Mouse (Mus musculus) kidney, embryonic 16.5 days (tissue): Measurements from ENCODE around the gene Ankrd53. TPM values are rescaled to one million over a fixed set of nuclear protein-coding genes. Genes with fewer than 3 reads are reported as not detected.

Experiments
- ATAC-seq: fragments of 200-750 bp; cut with Nextera tagmentation; 2 replicates; pipeline ENCODE4 v1.8.0; 2017; ENCODE audit warnings: moderate TSS enrichment; ENCODE audit not compliant: low FRiP score, low TSS enrichment
- H3K27ac ChIP-seq: fragments of 300-500 bp; sonication (generic); 2 replicates; pipeline ENCODE4 v1.5.1; 2014; ENCODE audit warnings: low read length
- H3K27me3 ChIP-seq: fragments of 300-500 bp; sonication (generic); 2 replicates; pipeline ENCODE4 v1.6.1; 2014; ENCODE audit warnings: low read length, control low read depth, mixed read lengths; ENCODE audit not compliant: insufficient read depth
- H3K36me3 ChIP-seq: fragments of 300-500 bp; sonication (generic); 2 replicates; pipeline ENCODE4 v1.6.1; 2014; ENCODE audit warnings: low read length, control low read depth, mixed read lengths; ENCODE audit not compliant: insufficient read depth
- H3K4me1 ChIP-seq: fragments of 300-500 bp; sonication (generic); 2 replicates; pipeline ENCODE4 v1.6.1; 2014; ENCODE audit warnings: low read length, control low read depth, mixed read lengths; ENCODE audit not compliant: insufficient read depth
- H3K4me2 ChIP-seq: fragments of 300-500 bp; sonication (generic); replicated peaks from 2 replicates; pipeline ENCODE4 v1.6.1; 2014; ENCODE audit warnings: low read depth, low read length
- H3K4me3 ChIP-seq: fragments of 300-500 bp; sonication (generic); 2 replicates; pipeline ENCODE4 v1.5.1; 2014; ENCODE audit warnings: mild to moderate bottlenecking, low read length
- H3K9ac ChIP-seq: fragments of 300-500 bp; sonication (generic); replicated peaks from 2 replicates; pipeline ENCODE4 v1.6.1; 2014; ENCODE audit warnings: low read length
- H3K9me3 ChIP-seq: fragments of 300-500 bp; sonication (generic); 2 replicates; pipeline ENCODE4 v1.6.1; 2016; ENCODE audit warnings: low read length, control low read depth
- WGBS: fragments of 180-500 bp; shearing (Covaris S2); extraction: QIAGEN DNeasy Blood & Tissue Kit; methylation state at CpG from one replicate; pipeline ENCODE4 v1.1.7; 2014; 5-methylcytosine and 5-hydroxymethylcytosine counted together
- polyA plus RNA-seq: library from polyadenylated mRNA; unstranded; fragments of >200 nt; fragmentation: Nextera tagmentation; extraction: Ambion mirVana; gene quantifications from 2 replicates; pipeline ENCODE4 v1.2.1, GENCODE M21; 2015

Gene Ankrd53
- polyA plus RNA-seq, 1 experiment from 2014 or later, result 0.19 TPM

DNA sequence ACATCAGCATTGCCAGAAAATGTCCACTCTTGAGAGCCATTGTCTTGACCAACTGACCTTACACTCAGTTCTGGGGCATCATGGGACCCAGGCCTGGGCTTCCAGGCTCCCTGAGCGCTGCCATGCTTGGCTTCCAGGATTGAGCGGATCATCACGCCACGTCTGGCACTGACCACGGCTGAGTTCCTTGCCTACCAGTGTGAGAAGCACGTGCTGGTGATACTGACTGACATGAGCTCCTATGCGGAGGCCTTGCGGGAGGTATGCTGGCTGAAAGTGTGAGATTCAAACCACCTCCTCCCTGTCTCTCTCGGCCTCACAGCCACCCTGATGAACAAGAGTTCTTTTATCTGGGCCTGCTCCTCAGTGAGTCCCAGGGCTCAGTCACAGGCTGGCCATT is 6.4 kb upstream of the Ankrd53 start:
- Histone ChIP-seq H3K4me3 (no peak overlapping the region), H3K9ac (no peak overlapping the region), H3K9me3 (no peaks in the 10 kb centered on the region), H3K36me3 (no peaks in the 10 kb centered on the region), H3K4me1 (no peaks in the 10 kb centered on the region), H3K4me2 (no peak overlapping the region), H3K27me3 (peaks cover 53% of the 10 kb centered on the region), H3K27ac (no peak overlapping the region)
- ATAC-seq, result no peak
- 74% methylated on average over 9 of the region's 9 CpGs for whole genome bisulfite sequencing

DNA sequence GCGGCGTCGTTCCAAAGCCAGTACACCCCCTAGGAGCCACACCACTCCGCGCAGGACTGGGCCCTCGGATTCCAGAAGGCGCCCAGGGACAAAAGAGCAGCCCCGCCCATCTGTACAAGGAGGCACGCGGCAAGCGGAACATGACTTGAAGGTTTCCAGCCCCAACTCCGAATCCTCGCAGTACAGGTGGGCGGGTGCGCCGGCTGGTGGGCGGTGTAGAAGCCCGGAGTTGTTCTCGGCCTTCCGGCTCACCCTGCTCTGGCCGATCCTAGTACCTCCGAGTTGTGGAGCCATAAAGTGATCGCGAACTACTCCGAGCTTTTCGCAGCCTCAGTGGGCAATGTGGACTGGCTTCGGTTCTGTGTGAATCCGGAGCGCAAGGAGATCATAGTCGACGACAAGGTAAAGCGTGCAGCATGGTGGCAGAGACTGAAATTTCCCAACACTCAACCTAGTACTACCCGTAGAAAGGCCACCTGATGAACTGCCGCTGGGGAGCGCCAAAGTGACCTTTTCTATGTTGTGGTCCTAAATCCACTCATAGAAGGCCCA is 512 bp downstream of the Ankrd53 start:
- peaks cover 41% of the 10 kb centered on the region for H3K27me3 ChIP-seq
- ATAC-seq, result peak; percentile 78

DNA sequence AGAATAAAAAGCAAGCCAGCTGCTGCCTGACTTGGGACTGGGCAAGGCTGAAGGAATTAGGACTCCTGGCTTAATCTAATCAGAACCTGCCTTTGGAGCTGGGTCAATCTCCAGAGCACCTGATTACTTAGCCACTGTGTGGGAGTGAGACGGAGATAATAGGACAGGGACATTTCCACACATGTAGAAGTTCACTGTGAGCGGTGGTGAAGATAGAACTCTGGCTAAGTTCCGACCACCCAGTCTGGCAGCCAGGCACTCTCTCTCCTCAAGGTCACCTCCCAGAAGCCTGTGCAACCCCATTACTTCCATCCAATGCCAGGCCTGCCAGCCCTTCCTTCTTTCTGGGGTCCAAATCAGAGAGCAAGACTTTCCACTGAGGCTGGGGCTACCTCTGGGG is 4.5 kb downstream of the Ankrd53 start:
- Histone ChIP-seq H3K27ac (no peak overlapping the region), H3K9me3 (no peaks in the 10 kb centered on the region), H3K27me3 (peaks cover 9% of the 10 kb centered on the region), H3K4me1 (peaks cover 9% of the 10 kb centered on the region), H3K9ac (no peak overlapping the region), H3K4me2 (no peak overlapping the region), H3K4me3 (no peak overlapping the region), H3K36me3 (peaks cover 21% of the 10 kb centered on the region)
- 78% methylated on average over 3 of the region's 3 CpGs for WGBS
- ATAC-seq, result no peak

More for the DNA sequence above, 512 bp downstream of the Ankrd53 start:
- no peaks in the 10 kb centered on the region for H3K36me3 ChIP-seq
- peak overlapping the region; percentile 72 for H3K4me2 ChIP-seq
- no peaks in the 10 kb centered on the region for H3K9me3 ChIP-seq
- H3K27ac ChIP-seq, result no peak overlapping the region
- 1% methylated on average over 35 of the region's 35 CpGs for WGBS
- peaks cover 9% of the 10 kb centered on the region for H3K4me1 ChIP-seq
- peak overlapping the region; percentile 42 for H3K4me3 ChIP-seq
- peak overlapping the region; percentile 53 for H3K9ac ChIP-seq

DNA sequence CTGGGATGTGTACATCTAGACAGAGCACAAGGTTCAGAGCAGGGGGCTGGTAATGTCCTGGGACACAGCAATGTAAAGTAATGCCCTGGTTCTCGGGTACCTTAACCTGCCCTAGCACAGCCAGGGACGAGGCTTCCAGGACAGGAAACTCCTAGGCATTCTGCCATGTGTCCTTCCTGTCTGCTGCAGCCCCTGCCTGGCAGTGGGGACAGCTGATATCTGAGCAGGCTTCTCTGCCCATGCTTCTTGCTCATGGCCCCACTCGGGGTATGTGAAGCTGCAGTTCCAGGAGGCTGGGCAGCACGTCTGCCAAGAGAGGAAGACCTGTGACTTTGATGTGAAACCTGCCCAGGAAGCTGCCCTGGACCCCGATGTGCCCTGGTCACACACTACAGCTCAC is 6.0 kb downstream of the Ankrd53 start:
- Histone ChIP-seq H3K27ac (no peak overlapping the region), H3K4me1 (no peaks in the 10 kb centered on the region)

DNA sequence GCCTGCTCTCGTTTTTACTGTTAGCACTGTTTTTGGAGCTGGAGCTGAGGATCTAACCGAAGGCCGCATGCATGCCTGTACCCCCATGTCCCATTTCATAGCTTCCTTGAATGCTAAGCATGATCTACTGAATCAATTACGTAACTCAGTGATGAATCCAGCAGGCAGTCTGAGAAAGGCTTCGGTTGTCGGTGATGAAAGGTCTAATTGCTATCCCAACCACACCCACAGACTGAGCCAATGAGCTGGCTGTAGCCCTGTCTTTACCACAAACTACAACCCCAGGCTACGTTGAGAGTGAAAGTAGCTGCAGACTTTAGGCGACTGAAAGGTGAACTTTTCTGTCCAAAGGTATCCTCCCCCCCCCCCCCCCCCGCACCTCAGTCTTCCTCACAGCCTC is 11.7 kb downstream of the Ankrd53 start:
- no peak for ATAC-seq
- Histone ChIP-seq H3K4me2 (peak overlapping the region; percentile 72), H3K9ac (peak overlapping the region; percentile 4), H3K27ac (no peak overlapping the region), H3K36me3 (peaks cover 25% of the 10 kb centered on the region), H3K4me1 (peaks cover 11% of the 10 kb centered on the region), H3K27me3 (no peaks in the 10 kb centered on the region), H3K9me3 (no peaks in the 10 kb centered on the region), H3K4me3 (peak overlapping the region; percentile 73; the same call in 1 of the 2 replicates)
- 42% methylated on average over 8 of the region's 9 CpGs for WGBS

More for the DNA sequence above, 6.0 kb downstream of the Ankrd53 start:
- Histone ChIP-seq H3K9me3 (no peaks in the 10 kb centered on the region), H3K9ac (no peak overlapping the region), H3K36me3 (peaks cover 31% of the 10 kb centered on the region), H3K27me3 (no peaks in the 10 kb centered on the region), H3K4me3 (no peak overlapping the region), H3K4me2 (no peak overlapping the region)
- ATAC-seq, result no peak
- WGBS, result 46% methylated on average over 5 of the region's 5 CpGs

DNA sequence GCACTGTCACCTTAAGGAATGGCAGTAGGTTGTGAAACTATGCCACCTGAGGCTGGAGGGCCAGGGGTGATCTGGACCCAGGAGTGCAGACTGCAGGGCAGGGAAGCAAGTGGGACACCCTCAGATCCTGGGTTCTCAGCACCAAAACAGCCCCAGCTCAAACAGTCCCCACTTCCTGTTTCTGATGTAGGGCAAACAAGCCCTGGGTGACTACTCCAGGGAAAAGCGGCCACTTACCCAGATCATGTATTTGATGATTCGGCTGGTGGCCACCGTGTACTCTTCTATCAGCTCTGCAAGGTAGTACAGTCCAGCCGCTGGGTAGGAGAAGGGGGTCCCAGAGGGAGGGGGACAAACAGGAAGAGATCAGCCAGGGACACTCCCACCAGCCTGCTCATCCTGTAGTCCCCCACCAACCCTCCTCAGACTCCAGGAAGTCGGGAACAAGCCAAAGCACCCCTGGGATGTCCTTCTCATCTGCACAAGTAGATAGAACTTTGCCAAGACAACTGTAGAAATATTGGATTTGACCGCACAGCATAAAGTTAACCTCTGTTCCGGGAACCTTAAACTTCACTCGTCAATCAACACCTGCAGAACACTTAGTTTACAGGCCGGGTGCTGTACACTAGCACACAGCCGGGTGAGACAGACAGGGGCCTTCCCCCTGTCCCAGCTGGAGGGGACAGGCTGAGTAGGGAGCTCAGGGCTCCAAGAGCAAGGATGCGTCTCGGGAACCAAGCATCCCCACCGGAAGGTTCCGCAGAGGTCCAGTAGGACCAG is 12.5 kb downstream of the Ankrd53 start:
- H3K27me3 ChIP-seq, result no peaks in the 10 kb centered on the region

DNA sequence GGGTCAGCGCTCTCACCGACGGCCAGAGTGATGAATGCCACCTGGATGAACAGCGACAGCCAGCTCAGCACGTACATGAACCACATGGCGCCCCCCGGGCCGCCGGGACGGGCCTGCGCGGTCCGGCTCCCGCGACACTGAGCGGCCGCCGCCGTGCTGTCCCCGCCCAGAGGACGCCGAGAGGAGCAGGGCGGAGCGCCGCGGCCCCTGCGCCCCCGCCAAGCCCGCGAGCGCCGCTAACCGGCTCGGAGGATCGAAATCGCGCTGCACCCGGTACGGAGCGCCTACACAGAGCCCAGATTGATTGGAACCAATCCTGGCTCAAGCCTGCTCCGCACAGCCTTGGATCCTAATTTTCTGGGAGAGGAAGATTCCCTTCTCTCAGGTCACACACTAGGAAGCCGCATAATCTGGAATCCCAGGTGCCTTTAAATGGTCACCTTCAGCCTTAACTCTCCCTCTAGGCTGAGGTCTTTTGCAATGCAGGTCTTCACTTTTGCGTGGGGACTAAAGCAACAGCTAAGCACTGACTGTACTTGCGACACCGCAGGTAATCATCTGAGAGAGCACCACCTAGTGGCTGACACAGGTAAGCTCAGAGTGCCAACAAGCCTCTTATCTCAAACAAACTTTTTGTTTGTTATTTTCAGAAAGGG is 13.3 kb downstream of the Ankrd53 start, which contains the start of gene Tex261:
TSS of gene Tex261 (minus strand) at position 176 of the 656 bp plus-strand sequence.
- no peaks in the 10 kb centered on the region for H3K27me3 ChIP-seq
- H3K9ac ChIP-seq, result peak within 1 kb of the TSS; percentile 90
- H3K36me3 ChIP-seq, result peaks cover 17% of the 10 kb centered on the region
- peak within 1 kb of the TSS; percentile 73 for H3K4me3 ChIP-seq
- H3K4me1 ChIP-seq, result peaks cover 11% of the 10 kb centered on the region
- peak within 1 kb of the TSS; percentile 72 for H3K4me2 ChIP-seq
- peak; percentile 97 for ATAC-seq
- peak within 1 kb of the TSS; percentile 87 for H3K27ac ChIP-seq
- no peaks in the 10 kb centered on the region for H3K9me3 ChIP-seq
- 0% methylated on average over 45 of the region's 45 CpGs for WGBS

More for the DNA sequence above, 12.5 kb downstream of the Ankrd53 start:
- WGBS, result under 1% methylated on average over 14 of the region's 14 CpGs
- peak overlapping the region; percentile 72 for H3K4me2 ChIP-seq
- peaks cover 11% of the 10 kb centered on the region for H3K4me1 ChIP-seq
- no peaks in the 10 kb centered on the region for H3K9me3 ChIP-seq
- peak overlapping the region; percentile 90 for H3K9ac ChIP-seq
- peak overlapping the region; percentile 87 for H3K27ac ChIP-seq
- peaks cover 20% of the 10 kb centered on the region for H3K36me3 ChIP-seq
- ATAC-seq, result peak; percentile 50
- peak overlapping the region; percentile 73 for H3K4me3 ChIP-seq

DNA sequence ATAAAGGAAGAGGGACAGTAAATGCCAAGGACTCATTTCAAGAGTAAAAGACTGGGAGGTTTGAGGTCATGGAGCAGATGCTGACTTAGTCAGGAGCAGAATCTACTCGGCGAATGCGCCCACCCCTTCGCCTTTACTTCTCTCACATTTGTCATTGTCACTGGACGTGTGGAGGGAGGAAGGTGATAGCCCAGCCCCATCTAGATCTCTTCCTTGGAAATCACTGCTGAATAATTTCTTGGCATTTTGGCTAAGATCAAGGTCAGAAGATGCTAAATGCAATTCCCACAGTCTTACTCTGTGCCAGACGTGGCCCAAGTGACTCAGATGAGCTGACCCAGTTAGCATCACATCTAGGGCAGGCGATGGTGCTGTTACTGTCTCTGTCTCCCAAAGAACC is 15.9 kb downstream of the Ankrd53 start:
- H3K4me1 ChIP-seq, result peaks cover 11% of the 10 kb centered on the region
- no peaks in the 10 kb centered on the region for H3K9me3 ChIP-seq
- 70% methylated on average over 7 of the region's 7 CpGs for WGBS
- no peak overlapping the region for H3K27ac ChIP-seq
- H3K9ac ChIP-seq, result no peak overlapping the region
- ATAC-seq, result no peak
- H3K4me2 ChIP-seq, result no peak overlapping the region
- no peak overlapping the region for H3K4me3 ChIP-seq
- H3K36me3 ChIP-seq, result no peaks in the 10 kb centered on the region; the same call in 1 of the 2 replicates
- no peaks in the 10 kb centered on the region for H3K27me3 ChIP-seq

DNA sequence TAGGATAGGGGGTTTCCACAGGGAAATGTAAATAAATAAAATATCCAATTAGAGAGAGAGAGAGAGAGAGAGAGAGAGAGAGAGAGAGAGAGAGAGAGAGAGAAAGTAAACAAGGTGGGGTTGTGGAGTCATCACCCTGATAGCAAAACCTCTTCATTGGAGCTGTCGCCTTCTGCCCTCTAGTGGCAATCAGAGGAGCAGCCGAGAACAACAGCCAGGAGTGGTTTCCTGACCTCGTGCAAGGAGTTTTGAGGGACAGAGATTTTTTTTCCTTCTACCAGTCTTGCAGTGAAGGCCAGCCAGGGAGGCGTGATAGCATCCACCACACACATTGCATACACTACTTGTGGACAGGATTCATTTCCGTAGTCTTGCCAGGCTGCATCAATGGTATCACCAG is 16.6 kb downstream of the Ankrd53 start:
- Histone ChIP-seq H3K9me3 (no peaks in the 10 kb centered on the region), H3K4me3 (no peak overlapping the region), H3K4me1 (peaks cover 8% of the 10 kb centered on the region), H3K27me3 (no peaks in the 10 kb centered on the region), H3K4me2 (no peak overlapping the region), H3K27ac (no peak overlapping the region), H3K36me3 (no peaks in the 10 kb centered on the region), H3K9ac (no peak overlapping the region)
- no peak for ATAC-seq
- 7% methylated on average over 5 of the region's 5 CpGs for WGBS
